In genomic region chr7:98770257-98770890, GRCm38 (mm10) we compare ENCODE assay signal across 10 mouse cellular contexts.
DNase-seq lines count a peak whose midpoint lies in the region; ATAC-seq and TF ChIP-seq lines count a peak whose summit lies in the region.
"Had no signal": no experiment of that assay in that cellular context is flagged by ENCODE, and none has a peak within 500 bp of the region (broad histone marks: within the 10 kb centered on the region; RNA-seq: fewer than 3 reads in every experiment).

No protein-coding gene starts in this region.

- no peak for ATAC-seq in heart, embryonic 15.5 days (replicated peaks; ENCODE audit: insufficient number of reproducible peaks, insufficient read depth, low FRiP score, low read depth)
- ATAC-seq in liver, embryonic 13.5 days (ENCODE audit: low read depth), result no peak

- in situ Hi-C loops in CH12.LX (cut with MboI; ENCODE audit: low pct_ligation_motif_present, low pct_unique_long_range_greater_than_20kb, low sequenced_read_pairs), result no loop called here

- 17% methylated on average over 8 of the region's 8 CpGs for WGBS in heart, embryonic 15.5 days
- 7% methylated on average over 8 of the region's 8 CpGs for WGBS in liver, embryonic 13.5 days (ENCODE audit: insufficient replicate concordance)

- H3K27me3 ChIP-seq in heart, embryonic 15.5 days, result 0 out of 2 replicates have a peak, but pooled peaks cover 2% of the 10 kb centered on the region
- peaks cover 9% of the 10 kb centered on the region for H3K27me3 ChIP-seq in CH12.LX (replicated peaks)
- H3K27me3 ChIP-seq in liver, embryonic 13.5 days, result no peaks in the 10 kb centered on the region

- DNase-seq in heart, adult 18-20 months, result no peak
- DNase-seq in CH12.LX (ENCODE audit: extremely low read depth), result peak; percentile 22
- DNase-seq in embryo, embryonic 11 days, result peak; percentile 61
- no peak for DNase-seq in liver, embryonic 13.5 days
- DNase-seq in frontal cortex, postnatal 25 days (ENCODE audit: low spot score in 2 of 2), result no peak
- DNase-seq in layer of hippocampus, postnatal 36 days, result no peak
- DNase-seq in layer of hippocampus, postnatal 25 days (ENCODE audit: extremely low spot score in 1 of 2, low spot score in 1 of 2), result no peak
- DNase-seq: cerebellum, adult 8-10 months; kidney, postnatal 36 days had no signal

- no peaks in the 10 kb centered on the region for H3K36me3 ChIP-seq in heart, embryonic 15.5 days
- H3K36me3 ChIP-seq in CH12.LX (replicated peaks in 1 of 2; ENCODE audit: control insufficient read depth in 1 of 2, insufficient read depth in 1 of 2, low read length in 1 of 2), result no peaks in the 10 kb centered on the region
- H3K36me3 ChIP-seq in liver, embryonic 13.5 days, result no peaks in the 10 kb centered on the region

- peak overlapping the region; percentile 26; the same call in 1 of the 2 replicates for H3K9ac ChIP-seq in heart, embryonic 15.5 days
- H3K9ac ChIP-seq in CH12.LX (ENCODE audit: insufficient read depth, low read depth), result no peak overlapping the region; the same call in 1 of the 2 replicates
- no peak overlapping the region for H3K9ac ChIP-seq in liver, embryonic 13.5 days

- TF ChIP-seq EP300 in CH12.LX (IDR thresholded peaks at IDR 0.05; ENCODE audit: low read length), result no peak

- peak overlapping the region; percentile 34; the same call in 1 of the 2 replicates for H3K27ac ChIP-seq in heart, embryonic 15.5 days
- H3K27ac ChIP-seq in CH12.LX (ENCODE audit: insufficient read depth, low read depth), result no peak overlapping the region
- H3K27ac ChIP-seq in liver, embryonic 13.5 days, result 0 out of 2 replicates have a peak overlapping the region, but pooled peaks have one; percentile 4

- H3K4me2 ChIP-seq in heart, embryonic 15.5 days, result peak overlapping the region; percentile 40; the same call in 1 of the 2 replicates
- no peak overlapping the region for H3K4me2 ChIP-seq in CH12.LX (ENCODE audit: insufficient read depth, low read depth, poor library complexity, severe bottlenecking)
- H3K4me2 ChIP-seq in liver, embryonic 13.5 days, result 0 out of 2 replicates have a peak overlapping the region, but pooled peaks have one; percentile 14

- TF ChIP-seq CTCF in CH12.LX (conservative IDR thresholded peaks at IDR 0.05 in 1 of 2, IDR thresholded peaks at IDR 0.05 in 1 of 2; ENCODE audit: low read depth in 2 of 2, low read length in 2 of 2), result peak in 1 of 2 experiments; percentile 11; a peak in 1 of 4 replicates

- H3K79me2 ChIP-seq in CH12.LX (replicated peaks; ENCODE audit: control insufficient read depth, extremely low read depth, insufficient read depth, poor library complexity, severe bottlenecking), result no peaks in the 10 kb centered on the region

- peaks cover 37% of the 10 kb centered on the region for H3K4me1 ChIP-seq in heart, embryonic 15.5 days (replicated peaks)
- peaks cover 15 to 48% of the 10 kb centered on the region in 2 experiments for H3K4me1 ChIP-seq in CH12.LX (ENCODE audit: control insufficient read depth in 1 of 2, insufficient read depth in 2 of 2)
- H3K4me1 ChIP-seq in liver, embryonic 13.5 days (replicated peaks), result 0 out of 2 replicates have a peak, but pooled peaks cover 4% of the 10 kb centered on the region

- H3K4me3 ChIP-seq in heart, embryonic 15.5 days, result no peak overlapping the region
- no peak overlapping the region for H3K4me3 ChIP-seq in CH12.LX (replicated peaks in 1 of 3; ENCODE audit: low read depth in 2 of 3, low read length in 2 of 3, poor library complexity in 1 of 3)
- H3K4me3 ChIP-seq in liver, embryonic 13.5 days (replicated peaks), result no peak overlapping the region

- H3K9me3 ChIP-seq in heart, embryonic 15.5 days (replicated peaks), result no peaks in the 10 kb centered on the region
- peaks cover 3% of the 10 kb centered on the region for H3K9me3 ChIP-seq in CH12.LX (replicated peaks; ENCODE audit: low read length)
- H3K9me3 ChIP-seq in liver, embryonic 13.5 days (replicated peaks), result no peaks in the 10 kb centered on the region

- TF ChIP-seq POLR2A in CH12.LX (IDR thresholded peaks at IDR 0.05; ENCODE audit: low read depth, low read length), result no peak

- no peak; the same call in 1 of the 2 replicates for TF ChIP-seq RAD21 in CH12.LX (IDR thresholded peaks at IDR 0.05; ENCODE audit: low read depth, low read length)

- dilution Hi-C loops in CH12.LX (cut with MboI; ENCODE audit: extremely low pct_ligation_motif_present, extremely low pct_unique_long_range_greater_than_20kb, low sequenced_read_pairs), result no loop called here

TF ChIP-seq in CH12.LX, 34 proteins besides CTCF, POLR2A, EP300 and RAD21:
- TF ChIP-seq USF2 (conservative IDR thresholded peaks at IDR 0.05; ENCODE audit: low read depth, low read length) (no peak), SIN3A (IDR thresholded peaks at IDR 0.05; ENCODE audit: low read length) (no peak), UBTF (IDR thresholded peaks at IDR 0.05; ENCODE audit: low read depth, low read length) (0 out of 2 replicates have a peak, but pooled peaks have one; percentile 34)

Comparison
In these comparisons a context has a peak if more than half of its experiments do, and no peak if none do; other contexts are left out.
1. DNase-seq: peak in CH12.LX (single experiment) and embryo, embryonic 11 days (single experiment); none in heart, adult 18-20 months (0 of 2), liver, embryonic 13.5 days (single experiment), frontal cortex, postnatal 25 days (0 of 2), layer of hippocampus, postnatal 36 days (0 of 2) and layer of hippocampus, postnatal 25 days (0 of 2).